Mouse (Mus musculus) midbrain, postnatal 0 days (tissue): ENCODE results near the gene Inava. TPM values are rescaled to one million over a fixed set of nuclear protein-coding genes. Genes with fewer than 3 reads are reported as not detected.

ENCODE experiments used
- ATAC-seq: fragments of 200-750 bp; cut with Nextera tagmentation; 2 replicates; pipeline ENCODE4 v1.8.0; 2017; ENCODE audit warnings: moderate number of reproducible peaks, mild to moderate bottlenecking, moderate TSS enrichment, moderate library complexity; ENCODE audit not compliant: low FRiP score
- DNase-seq: peaks from one replicate; pipeline ENCODE4 v3.0.0-alpha.2; 2015; ENCODE audit warnings: low spot score
- H3K27ac ChIP-seq: fragments of 300-500 bp; sonication (generic); 2 replicates; pipeline ENCODE4 v1.5.1; 2014; ENCODE audit warnings: low read depth, mild to moderate bottlenecking, low read length, mixed read lengths
- H3K27me3 ChIP-seq: fragments of 300-500 bp; sonication (generic); 2 replicates; pipeline ENCODE4 v1.6.1; 2014; ENCODE audit warnings: low read length, control low read depth, mixed read lengths; ENCODE audit not compliant: insufficient read depth
- H3K36me3 ChIP-seq: fragments of 300-500 bp; sonication (generic); 2 replicates; pipeline ENCODE4 v1.6.1; 2014; ENCODE audit warnings: low read length, control low read depth, mixed read lengths; ENCODE audit not compliant: insufficient read depth
- H3K4me1 ChIP-seq: fragments of 300-500 bp; sonication (generic); 2 replicates; pipeline ENCODE4 v1.6.1; 2014; ENCODE audit warnings: mild to moderate bottlenecking, control low read depth, antibody characterized with exemption, low read length, mixed read lengths; ENCODE audit not compliant: insufficient read depth
- H3K4me2 ChIP-seq: fragments of 300-500 bp; sonication (generic); 2 replicates; pipeline ENCODE4 v1.6.1; 2014; ENCODE audit warnings: low read depth, mild to moderate bottlenecking, low read length, mixed read lengths; ENCODE audit not compliant: poor library complexity, severe bottlenecking
- H3K4me3 ChIP-seq: fragments of 300-500 bp; sonication (generic); 2 replicates; pipeline ENCODE4 v1.5.1; 2014; ENCODE audit warnings: low read depth, mild to moderate bottlenecking, low read length, moderate library complexity
- H3K9ac ChIP-seq: fragments of 300-500 bp; sonication (generic); replicated peaks from 2 replicates; pipeline ENCODE4 v1.6.1; 2014; ENCODE audit warnings: mild to moderate bottlenecking, low read length, moderate library complexity, mixed read lengths; ENCODE audit not compliant: poor library complexity, severe bottlenecking
- H3K9me3 ChIP-seq: fragments of 300-500 bp; sonication (generic); 2 replicates; pipeline ENCODE4 v1.6.1; 2016; ENCODE audit warnings: low read length, control low read depth
- CTCF ChIP-seq: IDR thresholded peaks from 2 replicates; pipeline ENCODE4 v1.5.1; 2016; ENCODE audit warnings: antibody characterized with exemption, mild to moderate bottlenecking
- WGBS: fragments of 180-500 bp; shearing (Covaris S2); extraction: QIAGEN DNeasy Blood & Tissue Kit; methylation state at CpG from one replicate; pipeline ENCODE4 v1.1.7; 2014; 5-methylcytosine and 5-hydroxymethylcytosine counted together
- polyA plus RNA-seq: library from polyadenylated mRNA; unstranded; fragments of >200 nt; fragmentation: Nextera tagmentation; extraction: Ambion mirVana; gene quantifications from 2 replicates; pipeline ENCODE4 v1.2.1, GENCODE M21; 2015
- total RNA-seq: library from RNA; depleted of rRNA; stranded (reverse); fragments of >200 nt; gene quantifications from 2 replicates; pipeline ENCODE4 v1.2.3, GENCODE M21; 2014; rRNA removed

The Inava gene
- 4.1 and 5.2 TPM in 2 replicates for total RNA-seq
- polyA plus RNA-seq, result 1.4 and 2.2 TPM in 2 replicates

DNA sequence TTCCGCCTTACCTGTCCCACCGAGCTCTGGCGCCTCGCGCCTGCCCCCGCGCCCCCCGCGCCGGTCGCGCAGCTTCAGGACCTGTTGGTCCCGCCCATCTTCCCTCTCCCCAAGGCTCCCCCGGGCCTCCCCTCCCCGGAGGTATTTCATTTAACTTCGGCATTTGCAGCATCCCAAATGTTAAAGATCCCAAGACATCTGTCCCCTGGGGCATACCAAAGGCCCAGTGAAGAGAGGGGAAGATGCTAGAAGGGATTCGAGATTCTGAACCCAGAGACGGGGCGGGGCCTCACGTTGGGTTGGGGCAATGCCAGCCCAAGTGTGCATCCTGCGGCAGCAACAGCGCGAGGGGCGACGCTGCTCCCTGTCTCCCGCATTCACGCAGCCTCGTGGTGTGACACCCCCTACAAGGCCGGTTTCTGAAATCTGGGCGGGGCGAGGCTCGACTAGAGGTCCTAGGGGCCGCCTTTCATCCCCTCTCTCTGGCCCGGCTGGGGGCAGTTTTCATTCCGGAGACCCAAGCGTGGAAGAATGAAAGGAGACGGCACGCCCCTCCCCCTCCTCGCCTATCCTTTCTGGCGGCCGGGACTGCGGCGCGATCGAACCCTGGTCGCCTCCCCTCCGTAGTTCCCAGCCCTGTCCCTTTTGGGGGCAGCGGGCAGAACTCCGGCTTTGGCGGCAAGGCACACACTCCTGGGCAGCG lies at the start of gene Inava:
Gene Inava, minus strand, starts transcription at position 373 of the 703 bp plus-strand sequence.
- Histone ChIP-seq H3K27ac (no peak within 1 kb of the TSS), H3K4me1 (peaks cover 8% of the 10 kb centered on the region), H3K9ac (peak within 1 kb of the TSS; percentile 62), H3K9me3 (no peaks in the 10 kb centered on the region), H3K4me3 (peak within 1 kb of the TSS; percentile 54), H3K36me3 (no peaks in the 10 kb centered on the region), H3K27me3 (0 out of 2 replicates have a peak, but pooled peaks cover 6% of the 10 kb centered on the region), H3K4me2 (peak within 1 kb of the TSS; percentile 91)
- no peak; the same call in 1 of the 2 replicates for TF ChIP-seq CTCF
- WGBS, result under 1% methylated on average over 43 of the region's 51 CpGs
- ATAC-seq, result peak; percentile 81
- peak; percentile 66 for DNase-seq

DNA sequence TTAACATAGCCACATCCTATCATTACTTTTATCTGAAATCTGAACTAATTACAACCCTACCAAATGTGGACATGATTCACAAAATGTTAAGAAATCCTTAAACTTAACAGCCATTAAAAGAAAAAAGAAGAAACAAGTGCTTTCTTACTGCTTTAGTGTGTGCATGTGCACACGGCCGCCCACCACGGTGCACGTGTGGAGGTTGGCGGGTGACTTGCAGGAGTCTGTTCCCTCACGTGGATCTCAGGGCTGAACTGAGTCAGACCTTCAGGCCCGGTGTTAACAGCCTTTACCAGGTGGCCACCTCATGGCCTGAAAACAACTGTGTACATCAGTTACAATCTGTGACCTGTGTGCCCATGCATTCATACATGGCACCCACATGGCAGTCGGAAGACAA lies 43.3 kb upstream of the Inava start:
- Histone ChIP-seq H3K27ac (no peak overlapping the region), H3K9ac (no peak overlapping the region), H3K27me3 (no peaks in the 10 kb centered on the region), H3K4me3 (no peak overlapping the region), H3K4me2 (no peak overlapping the region), H3K36me3 (peaks cover 65% of the 10 kb centered on the region), H3K4me1 (no peaks in the 10 kb centered on the region), H3K9me3 (no peaks in the 10 kb centered on the region)
- TF ChIP-seq CTCF, result no peak
- no peak for ATAC-seq
- 93% methylated on average over 8 of the region's 8 CpGs for WGBS
- no peak for DNase-seq

DNA sequence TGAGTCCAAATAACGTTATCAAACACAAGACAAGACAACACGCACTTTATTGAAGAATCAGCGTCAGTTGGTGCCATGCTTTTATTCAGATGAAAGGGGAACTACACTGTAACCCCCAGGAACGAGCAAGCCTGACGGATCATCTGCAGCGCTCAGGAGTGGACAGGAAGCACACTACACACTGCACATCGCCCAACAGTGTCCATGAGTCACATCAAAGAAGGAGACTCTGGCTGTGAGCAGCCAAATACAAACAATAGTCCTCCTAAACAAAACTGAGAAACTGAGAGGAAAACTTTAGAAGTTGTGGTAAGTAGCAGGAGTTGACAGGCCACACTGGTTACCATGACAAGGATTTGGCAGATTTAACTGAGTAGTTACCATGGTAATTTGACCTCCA lies 34.2 kb upstream of the Inava start:
- no peak for ATAC-seq
- no peaks in the 10 kb centered on the region for H3K27me3 ChIP-seq
- H3K4me3 ChIP-seq, result no peak overlapping the region
- peak; percentile 21 for DNase-seq
- 23% methylated on average over 7 of the region's 7 CpGs for WGBS
- H3K9ac ChIP-seq, result no peak overlapping the region
- H3K4me1 ChIP-seq, result no peaks in the 10 kb centered on the region
- H3K27ac ChIP-seq, result no peak overlapping the region
- TF ChIP-seq CTCF, result no peak
- no peak overlapping the region for H3K4me2 ChIP-seq
- H3K36me3 ChIP-seq, result peaks cover 35% of the 10 kb centered on the region
- H3K9me3 ChIP-seq, result no peaks in the 10 kb centered on the region

DNA sequence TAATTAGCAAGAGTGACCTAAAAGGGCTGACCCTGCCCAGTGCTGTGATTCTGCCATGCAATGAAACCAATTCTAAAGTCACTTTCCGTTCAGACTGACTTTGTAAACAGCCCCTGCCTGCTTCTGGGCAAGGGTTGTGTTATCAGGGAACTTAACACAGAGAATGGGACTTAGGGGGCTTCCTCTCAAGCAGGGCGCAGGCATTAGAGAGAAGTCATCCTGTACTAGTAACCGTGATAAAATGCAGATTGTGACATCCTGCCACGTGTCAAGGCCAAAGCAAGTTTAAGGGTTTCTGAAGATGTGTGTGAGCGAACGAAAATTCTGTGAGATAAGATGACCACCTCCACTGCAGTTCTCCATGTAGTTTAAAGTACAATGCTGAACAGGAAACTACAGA lies 32.1 kb upstream of the Inava start:
- Histone ChIP-seq H3K36me3 (peaks cover 15% of the 10 kb centered on the region), H3K4me3 (no peak overlapping the region), H3K9me3 (no peaks in the 10 kb centered on the region), H3K4me1 (peaks cover 3% of the 10 kb centered on the region; the same call in 1 of the 2 replicates), H3K27me3 (no peaks in the 10 kb centered on the region), H3K27ac (no peak overlapping the region), H3K4me2 (no peak overlapping the region), H3K9ac (no peak overlapping the region)
- no peak for ATAC-seq
- no peak for DNase-seq
- WGBS, result 80% methylated on average over 6 of the region's 6 CpGs
- no peak for TF ChIP-seq CTCF

DNA sequence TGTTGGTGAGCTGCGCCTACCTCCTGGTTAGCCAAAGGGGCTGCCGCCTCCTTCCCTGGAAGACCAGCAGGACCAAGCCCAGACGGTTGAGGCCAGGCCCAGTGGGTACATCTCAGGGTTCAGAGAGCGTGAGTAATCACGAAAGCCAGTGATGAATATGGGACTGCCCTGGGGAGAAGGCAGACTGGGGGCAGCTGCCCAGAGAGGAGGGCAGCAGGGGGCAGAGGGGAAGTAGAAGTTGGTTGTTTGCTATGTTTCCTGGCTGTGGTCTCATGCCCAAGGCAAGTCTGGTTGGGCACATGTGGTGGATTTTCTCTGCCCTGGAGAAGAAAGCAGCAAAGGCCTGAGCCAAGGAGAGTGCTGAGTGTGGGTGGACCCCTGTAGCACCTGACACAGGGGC lies 29.3 kb upstream of the Inava start:
- no peak for TF ChIP-seq CTCF
- DNase-seq (no peak), ATAC-seq (no peak)
- Histone ChIP-seq H3K27ac (no peak overlapping the region), H3K4me2 (no peak overlapping the region), H3K4me1 (peaks cover 8% of the 10 kb centered on the region; the same call in 1 of the 2 replicates), H3K27me3 (peaks cover 5% of the 10 kb centered on the region; the same call in 1 of the 2 replicates), H3K9ac (no peak overlapping the region), H3K36me3 (peaks cover 5% of the 10 kb centered on the region; the same call in 1 of the 2 replicates), H3K4me3 (no peak overlapping the region), H3K9me3 (no peaks in the 10 kb centered on the region)
- 79% methylated on average over 5 of the region's 5 CpGs for WGBS

DNA sequence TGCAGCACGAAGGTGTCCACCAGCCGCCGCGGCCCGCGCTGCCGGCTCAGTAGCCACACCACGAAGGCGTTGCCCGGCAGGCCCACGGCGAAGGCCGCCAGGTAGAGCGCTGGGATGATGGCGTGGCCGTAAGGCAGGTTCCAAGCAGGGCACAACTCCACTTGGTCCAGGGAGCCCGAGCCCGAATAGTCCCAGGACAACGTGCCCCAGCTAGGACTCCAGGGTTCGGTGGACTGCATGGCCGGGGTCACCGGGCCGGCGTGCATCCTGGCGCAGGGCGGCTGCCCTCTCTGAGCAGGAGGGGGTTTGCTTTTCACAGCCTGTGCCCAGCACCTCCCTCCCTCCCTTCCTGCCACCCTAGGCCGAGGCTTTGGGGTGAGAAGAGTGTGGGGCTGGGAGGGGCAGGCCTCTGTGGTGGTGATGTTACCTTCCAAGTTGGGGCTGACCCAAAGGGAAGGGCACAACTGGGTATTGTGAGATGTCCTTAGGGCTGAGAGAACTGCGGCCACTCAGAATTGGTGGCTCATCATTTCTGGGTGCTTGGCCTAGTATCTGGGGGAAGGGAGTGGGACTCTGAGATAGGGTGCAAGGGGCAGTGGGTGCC lies 26.7 kb upstream of the Inava start, which contains the start of gene Gpr25:
Gene Gpr25, minus strand, starts transcription at position 239 of the 604 bp plus-strand sequence.
- Histone ChIP-seq H3K4me2 (peak within 1 kb of the TSS; percentile 94), H3K27me3 (peaks cover 5% of the 10 kb centered on the region; the same call in 1 of the 2 replicates), H3K4me1 (peaks cover 8% of the 10 kb centered on the region; the same call in 1 of the 2 replicates), H3K9me3 (no peaks in the 10 kb centered on the region), H3K27ac (peak within 1 kb of the TSS; percentile 65), H3K36me3 (no peaks in the 10 kb centered on the region), H3K4me3 (peak within 1 kb of the TSS; percentile 56), H3K9ac (peak within 1 kb of the TSS; percentile 71)
- DNase-seq (no peak), ATAC-seq (peak; percentile 48)
- no peak for TF ChIP-seq CTCF
- 8% methylated on average over 20 of the region's 28 CpGs for WGBS
